Mouse (Mus musculus) intestine, embryonic 16.5 days (tissue): ENCODE measurements at regions not wholly inside any gene's neighbourhood (a gene's known extent, or its start where the extent isn't known, plus 50 kb on each side); places are given as distances from the start of the nearest gene placed in this dataset.

Experiments
- ATAC-seq: fragments of 200-750 bp; cut with Nextera tagmentation; 2 replicates; pipeline ENCODE4 v1.8.0; 2017; ENCODE audit warnings: moderate TSS enrichment, moderate library complexity
- H3K27ac ChIP-seq: fragments of 300-500 bp; sonication (generic); 2 replicates; pipeline ENCODE4 v1.5.1; 2014; ENCODE audit warnings: mild to moderate bottlenecking, low read length
- H3K27me3 ChIP-seq: fragments of 300-500 bp; sonication (generic); replicated peaks from 2 replicates; pipeline ENCODE4 v1.6.1; 2014; ENCODE audit warnings: low read length, control low read depth, mixed read lengths; ENCODE audit not compliant: control insufficient read depth, insufficient read depth
- H3K36me3 ChIP-seq: fragments of 300-500 bp; sonication (generic); 2 replicates; pipeline ENCODE4 v1.6.1; 2014; ENCODE audit warnings: low read length, control low read depth; ENCODE audit not compliant: control insufficient read depth, insufficient read depth
- H3K4me1 ChIP-seq: fragments of 300-500 bp; sonication (generic); 2 replicates; pipeline ENCODE4 v1.6.1; 2014; ENCODE audit warnings: low read length, control low read depth, mixed read lengths; ENCODE audit not compliant: control insufficient read depth, insufficient read depth
- H3K4me2 ChIP-seq: fragments of 300-500 bp; sonication (generic); 2 replicates; pipeline ENCODE4 v1.6.1; 2014; ENCODE audit warnings: low read depth, low read length, control low read depth
- H3K4me3 ChIP-seq: fragments of 300-500 bp; sonication (generic); 2 replicates; pipeline ENCODE4 v1.5.1; 2014; ENCODE audit warnings: mild to moderate bottlenecking, low read length
- H3K9ac ChIP-seq: fragments of 300-500 bp; sonication (generic); 2 replicates; pipeline ENCODE4 v1.6.1; 2014; ENCODE audit warnings: low read depth, low read length
- H3K9me3 ChIP-seq: fragments of 300-500 bp; sonication (generic); 2 replicates; pipeline ENCODE4 v1.6.1; 2016; ENCODE audit warnings: low read length, control low read depth; ENCODE audit not compliant: control insufficient read depth
- WGBS: fragments of 180-500 bp; shearing (Covaris S2); extraction: QIAGEN DNeasy Blood & Tissue Kit; methylation state at CpG from one replicate; pipeline ENCODE4 v1.1.7; 2014; 5-methylcytosine and 5-hydroxymethylcytosine counted together

GRCm38 (mm10) chr1:38739018-38739417 is 74.3 kb upstream of the Aff3 start:
- ATAC-seq = no peak
- H3K9me3 ChIP-seq = no peaks in the 10 kb centered on the region
- no peaks in the 10 kb centered on the region for H3K27me3 ChIP-seq
- no peak overlapping the region for H3K27ac ChIP-seq
- H3K36me3 ChIP-seq = no peaks in the 10 kb centered on the region
- no peak overlapping the region for H3K9ac ChIP-seq
- no peak overlapping the region for H3K4me2 ChIP-seq
- no peak overlapping the region for H3K4me3 ChIP-seq
- no peaks in the 10 kb centered on the region for H3K4me1 ChIP-seq

DNA sequence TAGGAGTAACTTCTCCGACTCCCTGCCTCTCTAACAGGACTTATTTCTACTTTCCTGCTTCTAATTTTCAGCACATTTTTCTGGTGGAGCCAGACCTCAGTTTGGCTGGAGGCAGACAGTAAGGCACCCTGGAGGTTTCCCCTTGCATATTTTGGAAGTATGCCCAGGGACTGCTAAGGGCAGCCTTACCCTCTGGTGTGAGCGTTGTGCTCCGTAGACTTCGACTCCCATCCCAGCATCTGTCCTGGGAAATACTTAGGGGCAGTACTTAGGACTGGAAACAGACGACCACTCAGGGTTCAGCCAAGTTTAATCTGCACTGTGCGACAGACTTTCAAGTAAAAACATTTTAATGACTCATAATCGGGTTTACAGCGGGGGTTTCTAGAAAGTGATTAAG is 71.0 kb upstream of the Aff3 start:
- no peaks in the 10 kb centered on the region for H3K4me1 ChIP-seq
- H3K9ac ChIP-seq = no peak overlapping the region
- no peaks in the 10 kb centered on the region for H3K36me3 ChIP-seq
- 54% methylated on average over 8 of the region's 8 CpGs for WGBS
- ATAC-seq = no peak; the same call in 1 of the 2 replicates
- H3K4me3 ChIP-seq = no peak overlapping the region
- no peaks in the 10 kb centered on the region for H3K27me3 ChIP-seq
- H3K27ac ChIP-seq = no peak overlapping the region
- no peaks in the 10 kb centered on the region for H3K9me3 ChIP-seq
- H3K4me2 ChIP-seq = no peak overlapping the region

- no peaks in the 10 kb centered on the region for H3K9me3 ChIP-seq
- no peak overlapping the region for H3K27ac ChIP-seq
- no peak overlapping the region for H3K4me3 ChIP-seq
- no peak overlapping the region for H3K4me2 ChIP-seq
- H3K27me3 ChIP-seq = no peaks in the 10 kb centered on the region
- no peak overlapping the region for H3K9ac ChIP-seq
- ATAC-seq = no peak
- no peaks in the 10 kb centered on the region for H3K4me1 ChIP-seq
- H3K36me3 ChIP-seq = no peaks in the 10 kb centered on the region
These were observed 68.4 kb upstream of the Aff3 start for GRCm38 (mm10) chr1:38733201-38733600.

GRCm38 (mm10) chr1:38729977-38730782 is 65.4 kb upstream of the Aff3 start:
- no peak for ATAC-seq
- no peak overlapping the region for H3K27ac ChIP-seq
- H3K4me2 ChIP-seq = no peak overlapping the region
- no peaks in the 10 kb centered on the region for H3K9me3 ChIP-seq
- H3K4me3 ChIP-seq = no peak overlapping the region
- H3K4me1 ChIP-seq = no peaks in the 10 kb centered on the region
- H3K36me3 ChIP-seq = no peaks in the 10 kb centered on the region
- WGBS = 81% methylated on average over 10 of the region's 10 CpGs
- H3K9ac ChIP-seq = no peak overlapping the region
- no peaks in the 10 kb centered on the region for H3K27me3 ChIP-seq

- 91% methylated on average over 9 of the region's 9 CpGs for WGBS
- ATAC-seq = no peak
- Histone ChIP-seq H3K27ac (no peak overlapping the region), H3K36me3 (no peaks in the 10 kb centered on the region), H3K27me3 (no peaks in the 10 kb centered on the region), H3K4me2 (no peak overlapping the region), H3K9me3 (no peaks in the 10 kb centered on the region), H3K4me3 (no peak overlapping the region), H3K4me1 (no peaks in the 10 kb centered on the region), H3K9ac (no peak overlapping the region)
These were observed 61.0 kb upstream of the Aff3 start for GRCm38 (mm10) chr1:38725805-38726204.

DNA sequence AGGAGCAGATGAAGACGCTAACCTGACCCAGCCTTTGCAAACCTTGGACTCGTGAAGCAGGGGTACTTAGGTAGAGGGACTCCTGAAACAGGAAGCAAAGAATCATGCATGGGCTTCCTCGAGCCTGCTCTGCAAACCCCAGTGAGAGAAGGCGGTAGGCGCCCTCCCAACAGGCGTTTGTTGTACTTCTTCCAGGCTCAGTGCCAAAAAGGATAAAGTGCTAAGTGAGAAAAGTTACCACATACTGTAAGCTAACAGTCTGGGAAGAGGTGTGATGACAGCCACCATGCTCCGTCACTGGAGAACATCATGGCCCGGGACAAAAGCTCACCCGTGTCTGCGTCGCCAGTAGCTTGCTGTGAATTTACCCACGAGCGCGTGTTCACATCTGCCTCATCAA is 59.9 kb upstream of the Aff3 start:
- Histone ChIP-seq H3K27me3 (no peaks in the 10 kb centered on the region), H3K4me3 (no peak overlapping the region), H3K27ac (no peak overlapping the region), H3K36me3 (no peaks in the 10 kb centered on the region), H3K4me2 (no peak overlapping the region), H3K9me3 (no peaks in the 10 kb centered on the region), H3K4me1 (no peaks in the 10 kb centered on the region), H3K9ac (no peak overlapping the region)
- no peak for ATAC-seq
- WGBS = 86% methylated on average over 14 of the region's 14 CpGs

DNA sequence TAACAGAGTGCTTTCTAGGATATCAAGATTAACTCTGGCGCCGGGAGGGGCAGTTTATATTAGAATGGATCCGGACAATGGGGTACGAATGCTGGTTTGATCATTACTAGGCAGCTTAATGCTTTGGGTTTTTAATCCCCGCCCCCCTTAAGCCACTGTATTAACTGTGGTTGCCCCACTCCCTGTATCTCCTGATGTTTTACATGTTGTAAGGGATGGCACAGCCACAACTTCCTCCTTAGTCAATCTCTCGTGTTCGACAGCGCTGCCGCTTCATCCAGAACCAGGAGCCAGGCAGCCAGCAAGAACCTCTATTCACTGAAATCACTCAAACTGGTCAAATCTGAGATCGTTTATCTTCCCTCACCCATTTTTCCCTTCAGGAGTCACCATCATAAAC is 57.4 kb upstream of the Aff3 start:
- no peak overlapping the region for H3K4me2 ChIP-seq
- no peaks in the 10 kb centered on the region for H3K4me1 ChIP-seq
- H3K4me3 ChIP-seq = no peak overlapping the region
- H3K36me3 ChIP-seq = no peaks in the 10 kb centered on the region
- H3K27me3 ChIP-seq = no peaks in the 10 kb centered on the region
- no peak overlapping the region for H3K27ac ChIP-seq
- ATAC-seq = no peak
- WGBS = 88% methylated on average over 10 of the region's 10 CpGs
- no peaks in the 10 kb centered on the region for H3K9me3 ChIP-seq
- H3K9ac ChIP-seq = no peak overlapping the region

DNA sequence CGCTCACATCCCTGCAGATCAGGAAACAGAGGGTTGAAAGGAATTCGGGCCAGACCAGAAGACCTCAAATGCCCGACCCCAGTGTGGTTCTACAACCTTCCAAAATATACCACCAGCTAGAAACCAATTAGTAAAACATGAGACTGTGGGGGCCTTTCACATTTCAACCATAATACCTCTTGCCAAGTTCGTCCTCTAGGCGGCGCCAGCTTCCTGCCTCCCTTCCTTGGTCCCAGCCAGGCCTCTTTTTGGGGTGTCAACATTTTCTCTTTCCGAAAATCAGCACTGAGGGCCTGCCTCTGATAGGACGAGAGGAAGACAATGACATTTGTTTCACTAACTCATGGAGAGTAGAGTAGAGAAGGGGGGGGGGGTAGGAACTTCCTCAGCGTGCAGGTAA is 55.5 kb upstream of the Aff3 start:
- no peaks in the 10 kb centered on the region for H3K27me3 ChIP-seq
- H3K4me2 ChIP-seq = no peak overlapping the region
- H3K4me3 ChIP-seq = no peak overlapping the region
- H3K9ac ChIP-seq = no peak overlapping the region
- H3K4me1 ChIP-seq = no peaks in the 10 kb centered on the region
- WGBS = 49% methylated on average over 9 of the region's 9 CpGs
- H3K36me3 ChIP-seq = no peaks in the 10 kb centered on the region
- H3K27ac ChIP-seq = no peak overlapping the region
- ATAC-seq = no peak
- no peaks in the 10 kb centered on the region for H3K9me3 ChIP-seq

GRCm38 (mm10) chr1:38715621-38716020 is 50.9 kb upstream of the Aff3 start:
- no peaks in the 10 kb centered on the region for H3K36me3 ChIP-seq
- H3K4me2 ChIP-seq = no peak overlapping the region
- H3K4me1 ChIP-seq = no peaks in the 10 kb centered on the region
- no peak overlapping the region for H3K9ac ChIP-seq
- H3K4me3 ChIP-seq = no peak overlapping the region
- ATAC-seq = no peak
- no peaks in the 10 kb centered on the region for H3K27me3 ChIP-seq
- 0 out of 2 replicates have a peak overlapping the region, but pooled peaks have one; percentile 31 for H3K27ac ChIP-seq
- H3K9me3 ChIP-seq = 0 out of 2 replicates have a peak, but pooled peaks cover 5% of the 10 kb centered on the region
- WGBS = 54% methylated on average over 4 of the region's 4 CpGs
